Mouse (Mus musculus) ZHBTc4 (cell line): Measurements from ENCODE around the gene Pdap1.
"Not testable (repeated sequence)": the region's sequence is repeated elsewhere in the genome, so short reads cannot be mapped to it uniquely, and the experiment has no call there.

Experiments used
- DNase-seq: peaks from one replicate; pipeline ENCODE4 v3.0.0-alpha.2; 2011; ENCODE audit warnings: low read depth, low spot score

The Pdap1 gene

DNA sequence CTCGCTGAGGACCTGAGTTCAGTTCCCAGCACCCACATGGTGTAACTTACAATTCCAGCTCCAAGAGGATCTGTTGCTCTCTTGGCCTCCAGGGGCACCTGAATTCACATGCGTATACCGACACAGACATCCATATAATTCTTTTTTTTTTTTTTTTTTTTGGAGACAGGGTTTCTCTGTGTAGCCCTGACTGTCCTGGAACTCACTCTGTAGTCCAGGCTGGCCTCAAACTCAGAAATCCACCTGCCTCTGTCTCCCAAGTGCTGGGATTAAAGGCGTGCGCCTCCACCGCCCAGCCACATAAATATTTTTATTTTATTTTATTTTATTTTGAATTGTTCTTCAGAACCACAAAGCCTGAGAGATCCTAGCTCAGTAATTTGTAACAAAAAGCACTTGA lies 56.8 kb downstream of the Pdap1 start:
- not testable (repeated sequence) for DNase-seq

DNA sequence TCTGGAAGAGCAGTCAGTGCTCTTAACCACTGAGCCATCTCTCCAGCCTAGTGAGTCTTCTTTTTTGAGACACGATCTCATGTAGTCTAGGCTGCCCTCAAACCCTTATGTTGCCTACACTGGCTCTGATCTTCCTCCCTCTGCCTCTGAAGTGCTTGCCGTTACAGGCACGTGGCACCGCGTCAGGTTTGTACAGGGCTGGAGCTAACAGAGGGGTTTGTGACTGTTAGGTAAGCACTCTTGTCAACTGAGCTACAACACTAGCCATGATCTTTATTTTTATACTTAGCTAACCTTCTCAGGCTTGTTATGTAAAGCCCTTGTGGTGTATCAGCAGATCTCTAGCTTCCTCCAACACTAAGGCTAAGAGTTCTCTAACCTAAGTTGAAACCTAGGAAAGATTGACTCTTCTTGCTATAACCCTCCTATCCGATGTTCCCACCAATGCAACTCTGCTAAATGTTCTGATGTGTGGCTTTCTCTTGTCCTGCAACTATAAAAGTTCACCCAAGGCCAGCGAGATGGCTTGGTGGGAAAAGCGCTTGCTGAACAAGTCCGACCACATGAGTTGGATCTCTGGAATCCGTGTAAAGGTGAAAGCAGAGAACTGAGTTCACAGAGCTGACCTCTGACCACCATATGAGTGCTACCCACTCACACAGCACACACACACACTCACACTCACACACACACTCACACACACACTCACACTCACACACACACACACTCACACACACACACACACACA lies 58.0 kb downstream of the Pdap1 start:
- no peak for DNase-seq
